In genomic region chr11:98445238-98445637, GRCm38 (mm10) we compare ENCODE assay signal across 14 mouse cellular contexts. TPM values are rescaled to one million over a fixed set of nuclear protein-coding genes. Genes with fewer than 3 reads are reported as not detected.
DNase-seq lines count a peak whose midpoint lies in the region; ATAC-seq and TF ChIP-seq lines count a peak whose summit lies in the region.
"Had no signal": no experiment of that assay in that cellular context is flagged by ENCODE, and none has a peak within 500 bp of the region (broad histone marks: within the 10 kb centered on the region; RNA-seq: fewer than 3 reads in every experiment).

No protein-coding gene starts in this region.

- no peak for TF ChIP-seq CTCF in kidney, adult 2 months (conservative IDR thresholded peaks at IDR 0.05; ENCODE audit: insufficient read depth, insufficient read length, low read depth, low read length)

- no peak for ATAC-seq in liver, embryonic 12.5 days
- no peak for ATAC-seq in hindbrain, embryonic 12.5 days (ENCODE audit: low FRiP score)
- no peak for ATAC-seq in forebrain, embryonic 14.5 days
- ATAC-seq: midbrain, embryonic 16.5 days had no signal

- no peak for TF ChIP-seq POLR2A in kidney, adult 2 months (IDR thresholded peaks at IDR 0.05; ENCODE audit: low read depth, low read length)

- WGBS in kidney, adult 2 months: 33% methylated on average over 1 of the region's 1 CpGs
- 24% methylated on average over 1 of the region's 1 CpGs for WGBS in liver, embryonic 12.5 days (ENCODE audit: insufficient replicate concordance)
- 41% methylated on average over 1 of the region's 1 CpGs for WGBS in hindbrain, embryonic 12.5 days
- WGBS in forebrain, embryonic 14.5 days: 43% methylated on average over 1 of the region's 1 CpGs

- no peaks in the 10 kb centered on the region for H3K36me3 ChIP-seq in kidney, adult 2 months (ENCODE audit: control insufficient read depth, insufficient read depth, low read length)
- H3K36me3 ChIP-seq in liver, embryonic 12.5 days: peaks cover under 1% of the 10 kb centered on the region
- no peaks in the 10 kb centered on the region for H3K36me3 ChIP-seq in hindbrain, embryonic 12.5 days
- no peaks in the 10 kb centered on the region for H3K36me3 ChIP-seq in forebrain, embryonic 14.5 days (ENCODE audit: control insufficient read depth, insufficient read depth, low read length)
- H3K36me3 ChIP-seq: limb, embryonic 15.5 days; neural tube, embryonic 13.5 days had no signal

- H3K4me2 ChIP-seq in liver, embryonic 12.5 days: peak overlapping the region; percentile 3; the same call in 1 of the 2 replicates
- H3K4me2 ChIP-seq in hindbrain, embryonic 12.5 days (replicated peaks): no peak overlapping the region
- no peak overlapping the region for H3K4me2 ChIP-seq in forebrain, embryonic 14.5 days (ENCODE audit: low read length)
- H3K4me2 ChIP-seq: limb, embryonic 15.5 days; neural tube, embryonic 13.5 days had no signal

- H3K27ac ChIP-seq in kidney, adult 2 months (ENCODE audit: insufficient read depth, low read depth, low read length): peak overlapping the region; percentile 98
- peak overlapping the region; percentile 69 for H3K27ac ChIP-seq in liver, embryonic 12.5 days
- H3K27ac ChIP-seq in hindbrain, embryonic 12.5 days: no peak overlapping the region
- no peak overlapping the region for H3K27ac ChIP-seq in forebrain, embryonic 14.5 days (ENCODE audit: low read depth, low read length)
- H3K27ac ChIP-seq: layer of hippocampus, adult 2 months; limb, embryonic 15.5 days; neural tube, embryonic 13.5 days had no signal

- H3K4me3 ChIP-seq in kidney, adult 2 months (ENCODE audit: insufficient read depth, low read depth, low read length): no peak overlapping the region
- no peak overlapping the region for H3K4me3 ChIP-seq in liver, embryonic 12.5 days
- H3K4me3 ChIP-seq in hindbrain, embryonic 12.5 days: no peak overlapping the region
- H3K4me3 ChIP-seq in forebrain, embryonic 14.5 days (ENCODE audit: low read depth, low read length): no peak overlapping the region
- H3K4me3 ChIP-seq: layer of hippocampus, adult 2 months; limb, embryonic 15.5 days; neural tube, embryonic 13.5 days had no signal

- peaks cover 20% of the 10 kb centered on the region for H3K4me1 ChIP-seq in kidney, adult 2 months (ENCODE audit: control insufficient read depth, insufficient read depth, low read length)
- peaks cover 6% of the 10 kb centered on the region for H3K4me1 ChIP-seq in liver, embryonic 12.5 days
- peaks cover 14% of the 10 kb centered on the region for H3K4me1 ChIP-seq in hindbrain, embryonic 12.5 days
- H3K4me1 ChIP-seq in forebrain, embryonic 14.5 days (ENCODE audit: control insufficient read depth, insufficient read depth, low read length): no peaks in the 10 kb centered on the region

- H3K9me3 ChIP-seq in liver, embryonic 12.5 days (replicated peaks): no peaks in the 10 kb centered on the region
- H3K9me3 ChIP-seq in hindbrain, embryonic 12.5 days (replicated peaks): no peaks in the 10 kb centered on the region
- H3K9me3 ChIP-seq in forebrain, embryonic 14.5 days (replicated peaks; ENCODE audit: control insufficient read depth, low read length): no peaks in the 10 kb centered on the region
- H3K9me3 ChIP-seq: limb, embryonic 15.5 days; neural tube, embryonic 13.5 days had no signal

- DNase-seq in kidney, adult 2 months: peak; percentile 32
- DNase-seq in kidney, adult 18-20 months: no peak
- DNase-seq in fat pad, adult 2 months (ENCODE audit: extremely low read depth, low read depth, low spot score): peak; percentile 65
- peak; percentile 27 to 64 for DNase-seq in lung, postnatal 4 days
- no peak for DNase-seq in forebrain, embryonic 14.5 days (ENCODE audit: low spot score)
- DNase-seq in spleen, postnatal 4 days (ENCODE audit: low spot score in 2 of 2): no peak
- DNase-seq: adrenal gland, postnatal 36 days; retina, postnatal 1 day had no signal

- H3K9ac ChIP-seq in liver, embryonic 12.5 days: no peak overlapping the region
- no peak overlapping the region for H3K9ac ChIP-seq in hindbrain, embryonic 12.5 days
- no peak overlapping the region for H3K9ac ChIP-seq in forebrain, embryonic 14.5 days (ENCODE audit: low read length)
- H3K9ac ChIP-seq: limb, embryonic 15.5 days; neural tube, embryonic 13.5 days had no signal

- no peaks in the 10 kb centered on the region for H3K27me3 ChIP-seq in kidney, adult 2 months (replicated peaks; ENCODE audit: control insufficient read depth, insufficient read depth, low read length)
- H3K27me3 ChIP-seq in liver, embryonic 12.5 days (replicated peaks): peaks cover 58% of the 10 kb centered on the region
- H3K27me3 ChIP-seq in hindbrain, embryonic 12.5 days: peaks cover 46% of the 10 kb centered on the region
- H3K27me3 ChIP-seq in forebrain, embryonic 14.5 days (replicated peaks; ENCODE audit: control insufficient read depth, insufficient read depth, low read length): peaks cover 27% of the 10 kb centered on the region

RNA-seq across cellular contexts. Expression of gene Grb7, which starts 1.0 kb away (rescaled TPM):
- 143 and 160 TPM in 2 replicates for polyA plus RNA-seq in kidney, adult 2 months (2012; rRNA removed)
- polyA plus RNA-seq in liver, embryonic 12.5 days (2016; fragmentation: Nextera tagmentation; extraction: Ambion mirVana): 20.1 and 22.0 TPM in 2 replicates
- 2.0 and 4.4 TPM in 2 replicates for polyA plus RNA-seq in hindbrain, embryonic 12.5 days (2016; fragmentation: Nextera tagmentation; extraction: Ambion mirVana)
- 0.38 and 0.41 TPM in 2 replicates for polyA plus RNA-seq in forebrain, embryonic 14.5 days (2014; fragmentation: Nextera tagmentation; extraction: Ambion mirVana)

RNA-seq across cellular contexts. Expression of gene Mien1, which starts 6.4 kb away (rescaled TPM):
- 126 and 179 TPM in 2 replicates for polyA plus RNA-seq in kidney, adult 2 months (2012; rRNA removed)
- polyA plus RNA-seq in liver, embryonic 12.5 days (2016; fragmentation: Nextera tagmentation; extraction: Ambion mirVana): 64.8 and 67.4 TPM in 2 replicates
- 158 and 159 TPM in 2 replicates for polyA plus RNA-seq in hindbrain, embryonic 12.5 days (2016; fragmentation: Nextera tagmentation; extraction: Ambion mirVana)
- polyA plus RNA-seq in forebrain, embryonic 14.5 days (2014; fragmentation: Nextera tagmentation; extraction: Ambion mirVana): 279 and 290 TPM in 2 replicates

RNA-seq across cellular contexts. Expression of gene Erbb2, which starts 33.0 kb away (rescaled TPM):
- polyA plus RNA-seq in kidney, adult 2 months (2012; rRNA removed): 44.8 and 55.9 TPM in 2 replicates
- polyA plus RNA-seq in liver, embryonic 12.5 days (2016; fragmentation: Nextera tagmentation; extraction: Ambion mirVana): 5.5 and 5.6 TPM in 2 replicates
- polyA plus RNA-seq in hindbrain, embryonic 12.5 days (2016; fragmentation: Nextera tagmentation; extraction: Ambion mirVana): 25.9 and 26.9 TPM in 2 replicates
- polyA plus RNA-seq in forebrain, embryonic 14.5 days (2014; fragmentation: Nextera tagmentation; extraction: Ambion mirVana): 5.6 and 5.9 TPM in 2 replicates

RNA-seq across cellular contexts. Expression of gene Pgap3, which starts 44.9 kb away (rescaled TPM):
- polyA plus RNA-seq in kidney, adult 2 months (2012; rRNA removed): 32.2 and 35.4 TPM in 2 replicates
- 3.5 and 3.8 TPM in 2 replicates for polyA plus RNA-seq in liver, embryonic 12.5 days (2016; fragmentation: Nextera tagmentation; extraction: Ambion mirVana)
- 9.1 and 10.2 TPM in 2 replicates for polyA plus RNA-seq in hindbrain, embryonic 12.5 days (2016; fragmentation: Nextera tagmentation; extraction: Ambion mirVana)
- 6.1 and 6.9 TPM in 2 replicates for polyA plus RNA-seq in forebrain, embryonic 14.5 days (2014; fragmentation: Nextera tagmentation; extraction: Ambion mirVana)

RNA-seq across cellular contexts. Expression of gene Pnmt, which starts 59.0 kb away (rescaled TPM):
- polyA plus RNA-seq in kidney, adult 2 months (2012; rRNA removed): not detected in 2 replicates
- polyA plus RNA-seq in liver, embryonic 12.5 days (2016; fragmentation: Nextera tagmentation; extraction: Ambion mirVana): 0.23 TPM in 1 of 2 replicates, not detected in the other
- polyA plus RNA-seq in hindbrain, embryonic 12.5 days (2016; fragmentation: Nextera tagmentation; extraction: Ambion mirVana): 1.0 and 1.1 TPM in 2 replicates
- polyA plus RNA-seq in forebrain, embryonic 14.5 days (2014; fragmentation: Nextera tagmentation; extraction: Ambion mirVana): 0.32 and 0.36 TPM in 2 replicates

Comparison
In these comparisons a context has a peak if more than half of its experiments do, and no peak if none do; other contexts are left out.
1. DNase-seq: peak in kidney, adult 2 months (single experiment), fat pad, adult 2 months (single experiment) and lung, postnatal 4 days (2 of 2); none in kidney, adult 18-20 months (single experiment), forebrain, embryonic 14.5 days (single experiment) and spleen, postnatal 4 days (0 of 2).
2. H3K27ac ChIP-seq: peak in kidney, adult 2 months (single experiment) and liver, embryonic 12.5 days (single experiment); none in hindbrain, embryonic 12.5 days (single experiment) and forebrain, embryonic 14.5 days (single experiment).